Mouse (Mus musculus) activated CD4-positive, CD25-positive, alpha-beta regulatory T cell, adult 4 months (primary cell): Measurements from ENCODE around the gene Mvb12b. TPM values are rescaled to one million over a fixed set of nuclear protein-coding genes. Genes with fewer than 3 reads are reported as not detected.

Experiments
- polyA plus RNA-seq, 2 experiments: library from polyadenylated mRNA; unstranded; fragments of 100-300 nt; shearing (Covaris generic); gene quantifications; one replicate each; pipeline ENCODE4 v1.2.1; 2017

The Mvb12b gene
- polyA plus RNA-seq, 2 experiments from 2014 or later = 1.4 to 2.3 TPM

Other genes with a start within 250 kb of the Mvb12b start
- gene Lmx1b, start 247.4 kb downstream of the Mvb12b start, polyA plus RNA-seq = not detected